Mouse (Mus musculus): ENCODE measurements at regions not wholly inside any gene's neighbourhood (a gene's known extent, or its start where the extent isn't known, plus 50 kb on each side); places are given as distances from the start of the nearest gene placed in this dataset.
A peak's percentile ranks its signal among the peaks of the same experiment; 100 is the strongest.

- no peak for DNase-seq
Measured at GRCm38 (mm10) chr8:44094818-44095217, 385.0 kb upstream of the Adam34 start.

DNA sequence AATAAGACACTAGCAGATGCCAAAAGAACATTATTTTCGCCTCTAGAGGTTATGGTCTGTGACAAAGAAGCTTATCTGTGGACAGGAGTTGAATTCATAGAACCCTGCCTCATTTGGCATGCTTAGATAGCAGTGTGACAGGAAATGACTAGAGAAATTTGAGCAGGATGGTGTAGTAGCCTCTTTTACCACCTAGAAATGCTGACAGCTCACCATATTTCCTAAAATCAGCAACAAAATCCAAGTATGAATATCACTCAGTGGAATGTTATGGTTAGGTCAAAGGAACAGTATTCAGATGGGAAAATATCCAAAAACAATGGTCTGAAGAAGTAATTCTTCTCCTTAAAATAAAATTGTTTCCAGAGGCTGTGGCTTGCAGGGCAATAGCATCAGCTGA is 383.6 kb upstream of the Adam34 start:
- DNase-seq: no peak

DNA sequence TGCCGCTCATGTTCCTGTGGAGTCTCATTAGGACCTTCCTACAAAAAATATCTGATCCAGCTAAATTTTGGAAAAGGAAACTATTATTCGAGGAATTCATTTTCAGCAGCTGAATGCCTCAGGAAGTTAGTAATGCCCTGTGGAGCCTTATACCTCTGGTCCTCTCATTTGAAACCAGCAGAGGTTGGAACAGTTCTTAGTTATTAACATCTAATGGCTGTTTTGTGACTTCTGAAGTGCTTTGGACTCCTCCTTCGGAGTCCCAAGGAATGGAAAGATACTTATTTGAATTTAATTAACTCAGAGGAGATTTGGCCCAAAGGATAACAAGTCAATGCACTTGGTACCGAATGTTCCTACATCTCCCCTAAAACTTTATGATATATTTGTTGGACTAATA is 372.2 kb upstream of the Adam34 start:
- DNase-seq: no peak

DNA sequence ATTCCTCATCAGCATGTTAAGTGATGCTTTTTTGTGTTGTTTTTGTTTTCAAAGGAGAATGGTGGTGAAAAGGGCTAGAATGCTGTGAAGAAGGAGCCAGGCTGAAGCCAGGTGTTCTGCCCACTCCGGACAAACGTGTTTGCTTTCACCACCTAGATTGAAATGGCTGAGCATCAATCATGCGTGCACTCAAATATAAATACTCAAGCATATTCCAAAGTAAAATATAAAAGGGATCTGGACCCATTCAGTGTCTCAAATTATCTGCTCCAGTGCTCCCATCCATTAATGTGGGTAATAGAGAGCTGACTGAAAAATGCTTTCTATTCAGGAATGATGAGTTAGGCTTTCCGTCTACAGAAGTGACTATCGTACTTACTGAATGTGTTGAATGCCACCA is 349.0 kb upstream of the Adam34 start:
- no peak for DNase-seq

GRCm38 (mm10) chr8:44042572-44043355 is 332.9 kb upstream of the Adam34 start:
- DNase-seq: no peak

- DNase-seq: no peak
Measured at GRCm38 (mm10) chr8:44034211-44034610, 324.4 kb upstream of the Adam34 start.

- DNase-seq: no peak
Measured at GRCm38 (mm10) chr8:44031376-44031775, 321.5 kb upstream of the Adam34 start.

GRCm38 (mm10) chr8:44030972-44031371 is 321.1 kb upstream of the Adam34 start:
- DNase-seq: no peak

DNA sequence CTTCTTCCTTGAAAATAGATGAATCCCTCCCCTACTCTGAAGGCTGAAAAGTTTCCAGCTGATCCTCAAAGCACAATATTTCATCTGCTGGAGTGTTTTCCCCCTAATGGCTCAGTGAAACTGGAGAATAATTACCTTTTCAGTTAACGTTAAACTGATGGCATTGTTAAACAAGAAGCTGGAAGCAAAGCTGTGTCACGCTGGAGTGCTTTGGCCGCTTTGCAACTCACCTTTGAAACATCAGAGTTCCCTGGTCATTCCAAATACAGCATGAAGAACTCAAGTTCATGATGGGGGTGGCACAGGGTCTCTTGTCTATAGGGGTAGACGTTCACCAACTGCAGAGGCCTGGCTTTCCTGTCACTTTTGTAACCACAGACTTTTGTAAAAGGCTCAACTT is 317.9 kb upstream of the Adam34 start:
- no peak for DNase-seq

- peak in 1 of 2 experiments; percentile 36 for DNase-seq
Measured at GRCm38 (mm10) chr8:44025926-44026325, 316.1 kb upstream of the Adam34 start.

- no peak for DNase-seq
Measured at GRCm38 (mm10) chr8:44024028-44024427, 314.2 kb upstream of the Adam34 start.

Small RNA genes lying in the stretch of these regions (microRNA-seq; reads per million reads assigned to microRNA genes)
- 0 reads per million in 2 experiments for gene Gm24591

Measured in heart, adult 18-20 months (tissue).